Mouse (Mus musculus): Measurements from ENCODE around the gene Cacna2d2.

The Cacna2d2 gene

GRCm38 (mm10) chr9:107399491-107399971 is at the start of gene Cacna2d2:
Gene Cacna2d2, plus strand, starts transcription at chr9:107399612.
- DNase-seq = peak; percentile 88

GRCm38 (mm10) chr9:107354826-107355225 is 44.6 kb upstream of the Cacna2d2 start:
- DNase-seq = peak; percentile 42

- DNase-seq = peak; percentile 90
These were observed 43.3 kb upstream of the Cacna2d2 start for GRCm38 (mm10) chr9:107355870-107356765.

- peak; percentile 91 for DNase-seq
These were observed 41.8 kb upstream of the Cacna2d2 start for GRCm38 (mm10) chr9:107357651-107358050.

GRCm38 (mm10) chr9:107360989-107361388 is 38.4 kb upstream of the Cacna2d2 start:
- DNase-seq = no peak

- DNase-seq = peak; percentile 85
These were observed 32.8 kb upstream of the Cacna2d2 start for GRCm38 (mm10) chr9:107366644-107367043.

GRCm38 (mm10) chr9:107368302-107368701 is 31.1 kb upstream of the Cacna2d2 start:
- no peak for DNase-seq

GRCm38 (mm10) chr9:107369270-107370105 is 29.9 kb upstream of the Cacna2d2 start:
- DNase-seq = no peak

- no peak for DNase-seq
These were observed 29.3 kb upstream of the Cacna2d2 start for GRCm38 (mm10) chr9:107370106-107370463.

GRCm38 (mm10) chr9:107372441-107372840 is 27.0 kb upstream of the Cacna2d2 start:
- no peak for DNase-seq

GRCm38 (mm10) chr9:107374623-107375022 is 24.8 kb upstream of the Cacna2d2 start:
- DNase-seq = no peak

- DNase-seq = no peak
These were observed 24.0 kb upstream of the Cacna2d2 start for GRCm38 (mm10) chr9:107375451-107375850.

- DNase-seq = peak; percentile 70
These were observed 21.4 kb upstream of the Cacna2d2 start for GRCm38 (mm10) chr9:107377961-107378512.

- DNase-seq = no peak
These were observed 17.7 kb upstream of the Cacna2d2 start for GRCm38 (mm10) chr9:107381723-107382122.

GRCm38 (mm10) chr9:107384396-107384795 is 15.0 kb upstream of the Cacna2d2 start:
- peak; percentile 72 for DNase-seq

- DNase-seq = peak; percentile 76
These were observed 12.7 kb upstream of the Cacna2d2 start for GRCm38 (mm10) chr9:107386722-107387121.

- no peak for DNase-seq
These were observed 11.7 kb upstream of the Cacna2d2 start for GRCm38 (mm10) chr9:107387708-107388107.

- DNase-seq = no peak
These were observed 11.1 kb upstream of the Cacna2d2 start for GRCm38 (mm10) chr9:107388263-107388662.

- DNase-seq = no peak
These were observed 3.0 kb upstream of the Cacna2d2 start for GRCm38 (mm10) chr9:107396397-107396796.

- no peak for DNase-seq
These were observed 444 bp upstream of the Cacna2d2 start for GRCm38 (mm10) chr9:107398968-107399367.

GRCm38 (mm10) chr9:107400060-107400511 is 674 bp downstream of the Cacna2d2 start:
- DNase-seq = peak; percentile 59

GRCm38 (mm10) chr9:107400666-107401285 is 1.4 kb downstream of the Cacna2d2 start:
- no peak for DNase-seq

- no peak for DNase-seq
These were observed 3.7 kb downstream of the Cacna2d2 start for GRCm38 (mm10) chr9:107403116-107403515.

Measured in cerebellum, adult 9-10 months (tissue).